Mouse (Mus musculus) MEL (cell line): ENCODE data around the gene Tbc1d14. TPM values are rescaled to one million over a fixed set of nuclear protein-coding genes. Genes with fewer than 3 reads are reported as not detected.
A peak's percentile ranks its signal among the peaks of the same experiment; 100 is the strongest.

Source experiments
- BHLHE40 ChIP-seq: IDR thresholded peaks from 2 replicates; pipeline ENCODE4 v1.6.1; 2012; ENCODE audit warnings: low read depth, mild to moderate bottlenecking, inconsistent platforms, low read length, improper control_type of control experiment, borderline replicate concordance
- CHD1 ChIP-seq: IDR thresholded peaks from 2 replicates; pipeline ENCODE4 v1.6.1; 2012; ENCODE audit warnings: low read depth, mild to moderate bottlenecking, inconsistent platforms, low read length, improper control_type of control experiment
- CTCF ChIP-seq, 3 experiments: IDR thresholded peaks in 2 of 3; conservative IDR thresholded peaks in 1 of 3; 2 replicates each; pipeline ENCODE4 v1.5.1; 2011 to 2012; ENCODE audit warnings: low read length in 3 of 3, low read depth in 2 of 3, mild to moderate bottlenecking in 2 of 3, improper control_type of control experiment in 1 of 3, inconsistent platforms in 1 of 3, mixed read lengths in 1 of 3, moderate library complexity in 1 of 3; ENCODE audit not compliant: control insufficient read depth in 1 of 3, insufficient read depth in 1 of 3, poor library complexity in 1 of 3, severe bottlenecking in 1 of 3
- ELF1 ChIP-seq: IDR thresholded peaks from 2 replicates; pipeline ENCODE4 v1.6.1; 2014; ENCODE audit warnings: low read depth, mild to moderate bottlenecking, inconsistent platforms, low read length, improper control_type of control experiment, moderate library complexity
- GABPA ChIP-seq: IDR thresholded peaks from 2 replicates; pipeline ENCODE4 v1.6.1; 2012; ENCODE audit warnings: low read depth, mild to moderate bottlenecking, inconsistent platforms, low read length, improper control_type of control experiment, moderate library complexity
- JUND ChIP-seq: IDR thresholded peaks from 2 replicates; pipeline ENCODE4 v1.6.1; 2011; ENCODE audit warnings: low read depth, mild to moderate bottlenecking, improper control_type of control experiment, low read length
- MAX ChIP-seq: IDR thresholded peaks from 2 replicates; pipeline ENCODE4 v1.6.1; 2011; ENCODE audit warnings: low read length, improper control_type of control experiment
- MAZ ChIP-seq: IDR thresholded peaks from 2 replicates; pipeline ENCODE4 v1.6.1; 2012; ENCODE audit warnings: low read depth, mild to moderate bottlenecking, inconsistent platforms, low read length, improper control_type of control experiment
- MEF2A ChIP-seq: IDR thresholded peaks from 2 replicates; pipeline ENCODE4 v1.6.1; 2014; ENCODE audit warnings: low read depth, mild to moderate bottlenecking, inconsistent platforms, low read length, improper control_type of control experiment; ENCODE audit not compliant: poor library complexity, insufficient replicate concordance, severe bottlenecking; ENCODE audit errors: extremely low read depth
- MXI1 ChIP-seq: IDR thresholded peaks from 2 replicates; pipeline ENCODE4 v1.6.1; 2011; ENCODE audit warnings: mild to moderate bottlenecking, low read depth, low read length, improper control_type of control experiment
- NELFE ChIP-seq: IDR thresholded peaks from 2 replicates; pipeline ENCODE4 v1.6.1; 2011; ENCODE audit warnings: low read depth, low read length, improper control_type of control experiment
- NRF1 ChIP-seq: IDR thresholded peaks from 2 replicates; pipeline ENCODE4 v1.6.1; 2014; ENCODE audit warnings: low read depth, mild to moderate bottlenecking, inconsistent platforms, low read length, improper control_type of control experiment, moderate library complexity; ENCODE audit not compliant: poor library complexity, insufficient read depth, severe bottlenecking
- POLR2AphosphoS2 ChIP-seq: IDR thresholded peaks from 2 replicates; pipeline ENCODE4 v1.6.1; 2011; ENCODE audit warnings: low read length, improper control_type of control experiment
- RAD21 ChIP-seq: IDR thresholded peaks from 2 replicates; pipeline ENCODE4 v1.6.1; 2011; ENCODE audit warnings: mild to moderate bottlenecking, low read depth, low read length, improper control_type of control experiment
- RCOR1 ChIP-seq: IDR thresholded peaks from 2 replicates; pipeline ENCODE4 v1.6.1; 2012; ENCODE audit warnings: low read depth, mild to moderate bottlenecking, inconsistent platforms, low read length, improper control_type of control experiment
- SMC3 ChIP-seq: IDR thresholded peaks from 2 replicates; pipeline ENCODE4 v1.6.1; 2011; ENCODE audit warnings: low read depth, low read length, improper control_type of control experiment
- TCF12 ChIP-seq: IDR thresholded peaks from 2 replicates; pipeline ENCODE4 v1.6.1; 2014; ENCODE audit warnings: low read depth, mild to moderate bottlenecking, inconsistent platforms, low read length, improper control_type of control experiment, moderate library complexity
- USF1 ChIP-seq: IDR thresholded peaks from 2 replicates; pipeline ENCODE4 v1.6.1; 2014; ENCODE audit warnings: low read depth, mild to moderate bottlenecking, inconsistent platforms, low read length, improper control_type of control experiment, moderate library complexity
- USF2 ChIP-seq, 2 experiments: IDR thresholded peaks; 2 replicates each; pipeline ENCODE4 v1.6.1; 2011 to 2012; ENCODE audit warnings: improper control_type of control experiment in 2 of 2, low read length in 2 of 2, borderline replicate concordance in 1 of 2, inconsistent platforms in 1 of 2, low read depth in 1 of 2, mild to moderate bottlenecking in 1 of 2; ENCODE audit not compliant: insufficient read depth in 1 of 2
- ZKSCAN1 ChIP-seq: IDR thresholded peaks from 2 replicates; pipeline ENCODE4 v1.6.1; 2012; ENCODE audit warnings: low read depth, mild to moderate bottlenecking, inconsistent platforms, low read length, improper control_type of control experiment, moderate library complexity
- ZNF384 ChIP-seq: IDR thresholded peaks from 2 replicates; pipeline ENCODE4 v1.6.1; 2012; ENCODE audit warnings: low read depth, mild to moderate bottlenecking, inconsistent platforms, low read length, improper control_type of control experiment
- polyA plus RNA-seq, 2 experiments: library from polyadenylated mRNA; stranded (reverse) in 1 of 2; unstranded in 1 of 2; fragments of >175 nt in 1 of 2; fragments of >200 nt in 1 of 2; gene quantifications; 2 replicates each; pipeline versions ENCODE4 v1.2.1 to v1.2.4; 2012; ENCODE audit warnings: low replicate concordance in 2 of 2, low read depth in 1 of 2; ENCODE audit not compliant: insufficient read length in 2 of 2, insufficient read depth in 1 of 2, missing spikeins in 1 of 2
- total RNA-seq: library from RNA; depleted of rRNA; stranded (reverse); fragments of 300-350 nt; gene quantifications from 2 replicates; pipeline ENCODE4 v1.2.3, GENCODE M21; 2012

Gene Tbc1d14
- total and polyA plus RNA-seq, 3 experiments, result 7.3 to 35.6 TPM; not detected in 1

DNA sequence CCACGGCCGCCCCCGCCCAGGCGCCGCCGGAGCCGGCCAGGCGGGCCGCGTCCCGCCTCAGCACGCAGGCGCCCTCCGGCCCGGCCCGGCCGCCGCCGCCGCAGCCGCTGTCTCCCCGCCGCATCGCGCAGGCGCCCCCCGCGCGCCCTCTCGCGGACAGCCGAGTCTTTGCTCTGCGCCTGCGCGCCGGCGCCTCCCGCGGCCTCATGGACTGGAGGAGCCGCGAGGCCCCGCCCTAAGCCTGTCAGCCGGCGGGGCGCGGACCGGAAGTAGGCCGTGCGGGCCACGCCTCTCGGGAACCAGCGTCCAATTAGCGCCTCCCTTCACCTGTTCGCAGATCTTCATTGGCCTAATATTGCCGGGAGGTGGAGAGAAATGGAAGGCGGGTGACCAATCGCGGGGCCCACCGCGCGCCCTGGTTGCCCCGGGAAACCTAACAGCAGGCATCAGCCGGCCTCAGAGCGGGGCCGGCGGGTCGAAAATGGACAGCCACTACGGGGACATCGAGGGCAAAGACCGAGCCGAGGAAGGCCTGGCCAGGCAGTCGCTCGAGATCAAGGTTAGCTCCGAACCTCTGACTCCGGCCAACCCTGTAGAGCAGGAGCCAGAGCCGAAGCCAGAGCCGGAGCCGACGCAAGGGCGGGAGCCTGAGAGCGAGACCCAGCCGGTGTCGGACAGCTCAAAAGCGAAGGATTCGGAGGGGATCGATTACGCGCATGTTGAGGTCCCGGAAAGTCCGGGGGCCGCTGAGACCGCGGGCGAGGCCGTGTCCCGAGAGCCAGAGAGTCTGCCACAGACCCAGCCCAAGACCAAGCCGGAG is 108.7 kb downstream of the Tbc1d14 start, which contains the start of the genes Tada2b and Ccdc96 (continued):
- no peak for TF ChIP-seq GABPA
- TF ChIP-seq USF2 (IDR thresholded peaks at IDR 0.05; ENCODE audit: borderline replicate concordance in 1 of 2, insufficient read depth in 1 of 2, low read depth in 1 of 2, low read length in 2 of 2), result no peak
- TF ChIP-seq NRF1, result peak; percentile 92
- no peak for TF ChIP-seq POLR2AphosphoS2
- no peak for TF ChIP-seq MEF2A
- TF ChIP-seq ZKSCAN1, result no peak
- peak; percentile 81 for TF ChIP-seq MAX
- peak; percentile 53 for TF ChIP-seq USF1
- no peak for TF ChIP-seq BHLHE40
- no peak for TF ChIP-seq RCOR1
- no peak for TF ChIP-seq ZNF384
- no peak for TF ChIP-seq CHD1
- peak; percentile 92 for TF ChIP-seq MXI1
- no peak for TF ChIP-seq TCF12
- TF ChIP-seq MAZ, result 0 out of 2 replicates have a peak, but pooled peaks have one; percentile 53
- TF ChIP-seq RAD21, result no peak; the same call in 1 of the 2 replicates
- peak; percentile 96 for TF ChIP-seq ELF1
- TF ChIP-seq CTCF (IDR thresholded peaks at IDR 0.05 in 2 of 3, conservative IDR thresholded peaks at IDR 0.05 in 1 of 3; ENCODE audit: control insufficient read depth in 1 of 3, insufficient read depth in 1 of 3, low read depth in 2 of 3, low read length in 3 of 3, poor library complexity in 1 of 3, severe bottlenecking in 1 of 3), result peak in 2 of 3 experiments; percentile 69 to 89; a peak in 4 of 6 replicates
- TF ChIP-seq NELFE, result peak; percentile 71
- no peak for TF ChIP-seq JUND
- TF ChIP-seq SMC3, result no peak
